Mouse (Mus musculus): ENCODE measurements around the gene Simc1.
"Not testable (repeated sequence)": the region's sequence is repeated elsewhere in the genome, so short reads cannot be mapped to it uniquely, and the experiment has no call there.

Simc1 gene

GRCm38 (mm10) chr13:54503604-54504521, at the start of gene Simc1:
Gene Simc1, plus strand, starts transcription at chr13:54503779.
- peak; percentile 92 for DNase-seq (ENCODE audit: extremely low spot score)

- peak; percentile 19 for DNase-seq (ENCODE audit: extremely low spot score)
These were observed 46.5 kb upstream of the Simc1 start for GRCm38 (mm10) chr13:54457062-54457461.

- DNase-seq (ENCODE audit: extremely low spot score): no peak
These were observed 44.3 kb upstream of the Simc1 start for GRCm38 (mm10) chr13:54459282-54459681.

- DNase-seq (ENCODE audit: extremely low spot score): peak; percentile 88
These were observed 35.2 kb upstream of the Simc1 start, which contains the start of gene Thoc3 for GRCm38 (mm10) chr13:54468098-54469011. Gene Thoc3, minus strand, starts transcription at chr13:54468849.

- DNase-seq (ENCODE audit: extremely low spot score): no peak
These were observed 34.6 kb upstream of the Simc1 start for GRCm38 (mm10) chr13:54469012-54469354.

- no peak for DNase-seq (ENCODE audit: extremely low spot score)
These were observed 31.6 kb upstream of the Simc1 start for GRCm38 (mm10) chr13:54471967-54472366.

GRCm38 (mm10) chr13:54474996-54475395, 28.6 kb upstream of the Simc1 start:
- no peak for DNase-seq (ENCODE audit: extremely low spot score)

- DNase-seq (ENCODE audit: extremely low spot score): no peak
These were observed 27.9 kb upstream of the Simc1 start for GRCm38 (mm10) chr13:54475702-54476101.

- no peak for DNase-seq (ENCODE audit: extremely low spot score)
These were observed 24.3 kb upstream of the Simc1 start for GRCm38 (mm10) chr13:54479286-54479685.

- no peak for DNase-seq (ENCODE audit: extremely low spot score)
These were observed 22.1 kb upstream of the Simc1 start for GRCm38 (mm10) chr13:54481498-54481897.

- DNase-seq (ENCODE audit: extremely low spot score): no peak
These were observed 13.2 kb upstream of the Simc1 start for GRCm38 (mm10) chr13:54490411-54490810.

- DNase-seq (ENCODE audit: extremely low spot score): no peak
These were observed 12.2 kb upstream of the Simc1 start for GRCm38 (mm10) chr13:54491381-54491780.

- not testable (repeated sequence) for DNase-seq (ENCODE audit: extremely low spot score)
These were observed 4.0 kb upstream of the Simc1 start for GRCm38 (mm10) chr13:54499551-54499950.

- DNase-seq (ENCODE audit: extremely low spot score): no peak
These were observed 2.2 kb upstream of the Simc1 start for GRCm38 (mm10) chr13:54501352-54501751.

GRCm38 (mm10) chr13:54501957-54502690, 1.5 kb upstream of the Simc1 start:
- no peak for DNase-seq (ENCODE audit: extremely low spot score)

GRCm38 (mm10) chr13:54503278-54503603, 338 bp upstream of the Simc1 start:
- DNase-seq (ENCODE audit: extremely low spot score): no peak

- peak; percentile 9 for DNase-seq (ENCODE audit: extremely low spot score)
These were observed 1.2 kb downstream of the Simc1 start for GRCm38 (mm10) chr13:54504611-54505260.

- DNase-seq (ENCODE audit: extremely low spot score): no peak
These were observed 2.3 kb downstream of the Simc1 start for GRCm38 (mm10) chr13:54505920-54506319.

- DNase-seq (ENCODE audit: extremely low spot score): no peak
These were observed 16.6 kb downstream of the Simc1 start for GRCm38 (mm10) chr13:54520221-54520620.

- no peak for DNase-seq (ENCODE audit: extremely low spot score)
These were observed 17.6 kb downstream of the Simc1 start for GRCm38 (mm10) chr13:54521181-54521580.

- DNase-seq (ENCODE audit: extremely low spot score): no peak
These were observed 23.6 kb downstream of the Simc1 start for GRCm38 (mm10) chr13:54527140-54527539.
